Mouse (Mus musculus) gastrocnemius, adult 2 months (tissue): ENCODE data around the gene Nuf2. TPM values are rescaled to one million over a fixed set of nuclear protein-coding genes. Genes with fewer than 3 reads are reported as not detected.
"Not testable (repeated sequence)": the region's sequence is repeated elsewhere in the genome, so short reads cannot be mapped to it uniquely, and the experiment has no call there.

Experiments
- DNase-seq: peaks from one replicate; pipeline ENCODE4 v3.0.0; 2022
- H3K27ac ChIP-seq: fragments of 200-600 bp; 2 replicates; pipeline ENCODE4 v1.8.1; 2022; ENCODE audit warnings: mild to moderate bottlenecking
- H3K4me3 ChIP-seq: fragments of 200-600 bp; 2 replicates; pipeline ENCODE4 v1.8.1; 2022; ENCODE audit warnings: mild to moderate bottlenecking, moderate library complexity
- CTCF ChIP-seq: fragments of 200-600 bp; IDR thresholded peaks from 2 replicates; pipeline ENCODE4 v1.8.1; 2022; ENCODE audit warnings: antibody characterized with exemption, mild to moderate bottlenecking, moderate library complexity
- intact Hi-C: fragments of 180-260 bp; cut with DNase I; formaldehyde crosslinking; loops from one replicate; pipeline ENCODE4 v1.15.1; 2025
- total RNA-seq, 2 experiments: library from RNA; stranded (reverse); gene quantifications; 2 replicates each; pipeline ENCODE4 v1.2.3; 2021

The Nuf2 gene
- total RNA-seq, 2 experiments from 2014 or later: not detected

DNA sequence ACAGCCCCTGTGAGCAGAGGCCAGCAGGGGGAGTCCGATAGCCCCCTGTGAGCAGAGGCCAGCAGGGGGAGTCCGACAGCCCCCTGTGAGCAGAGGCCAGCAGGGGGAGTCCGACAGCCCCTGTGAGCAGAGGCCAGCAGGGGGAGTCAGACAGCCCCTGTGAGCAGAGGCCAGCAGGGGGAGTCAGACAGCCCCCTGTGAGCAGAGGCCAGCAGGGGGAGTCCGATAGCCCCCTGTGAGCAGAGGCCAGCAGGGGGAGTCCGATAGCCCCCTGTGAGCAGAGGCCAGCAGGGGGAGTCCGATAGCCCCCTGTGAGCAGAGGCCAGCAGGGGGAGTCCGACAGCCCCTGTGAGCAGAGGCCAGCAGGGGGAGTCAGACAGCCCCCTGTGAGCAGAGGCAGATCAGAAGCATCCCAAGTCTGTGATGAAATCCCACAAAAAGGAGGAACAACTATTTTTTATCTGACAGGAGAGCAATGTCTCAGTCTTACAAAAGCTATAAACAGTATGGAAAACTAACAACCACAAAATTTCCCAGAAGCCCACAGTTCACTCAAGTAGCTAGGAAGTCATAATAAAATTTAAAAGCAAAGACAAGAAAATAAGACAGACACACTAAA, 13.3 kb downstream of the Nuf2 start:
- TF ChIP-seq CTCF: peak; percentile 41
- H3K27ac ChIP-seq, H3K4me3 ChIP-seq, intact Hi-C loops, DNase-seq: not testable (repeated sequence)

DNA sequence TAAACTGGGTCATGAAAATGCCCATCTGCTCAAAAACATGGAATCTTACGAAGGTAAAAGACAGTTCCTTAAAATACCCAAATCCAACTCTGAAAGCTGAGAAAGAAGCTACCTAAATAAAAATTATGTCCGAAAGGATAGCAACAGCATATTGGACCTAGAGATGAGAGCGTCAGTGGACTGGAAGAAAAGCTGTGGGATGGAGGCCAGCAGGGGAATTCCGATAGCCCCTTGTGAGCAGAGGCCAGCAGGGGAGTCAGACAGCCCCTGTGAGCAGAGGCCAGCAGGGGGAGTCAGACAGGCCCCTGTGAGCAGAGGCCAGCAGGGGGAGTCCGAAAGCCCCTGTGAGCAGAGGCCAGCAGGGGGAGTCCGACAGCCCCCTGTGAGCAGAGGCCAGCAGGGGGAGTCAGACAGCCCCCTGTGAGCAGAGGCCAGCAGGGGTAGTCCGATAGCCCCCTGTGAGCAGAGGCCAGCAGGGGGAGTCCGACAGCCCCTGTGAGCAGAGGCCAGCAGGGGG, 13.8 kb downstream of the Nuf2 start:
- intact Hi-C loops: no loop called here
- no peak for TF ChIP-seq CTCF
- Histone ChIP-seq H3K27ac (no peak overlapping the region), H3K4me3 (no peak overlapping the region)
- no peak for DNase-seq

DNA sequence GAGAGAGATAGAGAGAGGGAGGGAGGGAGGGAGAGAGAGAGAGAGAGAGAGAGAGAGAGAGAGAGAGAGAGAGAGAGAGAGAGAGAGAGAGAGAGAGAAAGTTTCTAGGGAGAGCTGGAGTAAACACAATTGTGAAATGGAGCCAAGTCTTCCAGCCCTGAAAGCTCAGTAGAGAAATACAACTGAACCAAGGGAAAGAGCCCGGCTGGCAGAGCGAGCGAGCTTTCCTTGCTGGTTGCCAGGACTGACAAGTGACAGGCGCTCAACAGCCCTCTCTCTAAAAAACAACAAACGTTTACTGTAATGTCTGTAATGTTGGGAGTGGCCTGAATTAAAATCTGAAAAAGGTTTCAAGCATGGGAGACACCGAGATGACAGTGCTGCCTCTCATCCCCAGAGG, 24.9 kb downstream of the Nuf2 start:
- intact Hi-C loops: no loop called here
- DNase-seq: no peak
- Histone ChIP-seq H3K27ac (no peak overlapping the region), H3K4me3 (no peak overlapping the region)
- no peak for TF ChIP-seq CTCF

DNA sequence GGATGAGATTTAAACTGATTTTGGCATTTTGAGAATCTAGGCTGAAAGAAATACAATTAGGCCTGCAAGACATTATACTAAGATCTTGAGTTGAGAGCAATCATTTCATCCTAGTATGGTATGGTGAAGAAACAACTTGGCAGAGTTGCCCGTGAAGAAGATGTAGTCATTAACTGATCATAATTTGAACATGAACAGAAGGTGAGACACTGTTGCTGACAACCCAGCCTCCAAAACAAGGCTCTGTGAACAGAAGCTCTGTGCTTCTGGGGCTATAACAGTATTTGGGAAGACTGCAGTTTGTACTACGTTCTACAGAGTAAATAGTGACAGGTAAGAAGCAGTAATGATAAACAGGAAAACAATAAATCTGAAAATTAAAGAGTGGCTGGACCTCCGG, 28.4 kb downstream of the Nuf2 start:
- TF ChIP-seq CTCF: no peak
- intact Hi-C loops: no loop called here
- H3K27ac ChIP-seq: no peak overlapping the region

DNA sequence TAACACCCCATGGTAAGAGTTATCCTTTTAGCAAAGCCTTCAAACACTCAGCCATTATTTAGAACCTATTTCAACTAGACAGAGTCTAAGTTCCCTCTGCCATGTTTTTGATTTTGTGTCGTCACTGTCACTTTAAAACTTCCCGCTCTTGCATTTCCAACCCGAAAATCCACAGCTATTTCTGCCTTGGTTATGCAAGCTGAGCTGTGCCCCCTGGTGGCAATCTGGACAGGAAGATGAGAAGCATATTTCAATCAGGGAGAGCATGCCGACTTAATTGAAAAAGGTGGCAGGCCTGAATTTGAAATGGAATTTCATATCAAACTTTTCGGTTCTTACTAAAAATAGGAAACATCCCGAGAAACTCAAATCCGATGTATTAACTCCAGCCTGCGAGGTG, 35.6 kb downstream of the Nuf2 start:
- Histone ChIP-seq H3K4me3 (no peak overlapping the region), H3K27ac (no peak overlapping the region)
- TF ChIP-seq CTCF: peak; percentile 51
- DNase-seq: no peak
- intact Hi-C loops: no loop called here

More for the DNA sequence above, 28.4 kb downstream of the Nuf2 start:
- no peak for DNase-seq
- no peak overlapping the region for H3K4me3 ChIP-seq

DNA sequence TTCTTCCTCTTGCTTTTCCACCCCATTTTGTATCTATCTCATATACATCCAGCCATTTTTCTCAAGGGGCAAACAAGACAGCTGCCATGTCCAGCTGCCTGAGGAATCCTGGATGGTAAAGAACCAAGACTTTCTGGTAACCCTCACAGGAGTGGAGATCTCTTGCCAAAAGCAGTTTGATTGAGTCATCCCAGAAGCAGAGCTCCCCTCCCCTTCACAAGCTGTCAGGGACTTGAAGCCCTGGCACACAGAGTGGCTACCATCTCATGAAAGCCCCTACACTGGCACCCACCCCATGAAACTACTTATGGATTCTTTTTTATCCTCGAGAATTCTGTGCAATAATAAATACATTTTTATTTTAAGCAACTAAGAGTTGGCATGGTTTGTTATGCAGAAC, 39.7 kb downstream of the Nuf2 start:
- TF ChIP-seq CTCF: no peak
- Histone ChIP-seq H3K27ac (no peak overlapping the region), H3K4me3 (no peak overlapping the region)
- intact Hi-C loops: no loop called here
- no peak for DNase-seq

DNA sequence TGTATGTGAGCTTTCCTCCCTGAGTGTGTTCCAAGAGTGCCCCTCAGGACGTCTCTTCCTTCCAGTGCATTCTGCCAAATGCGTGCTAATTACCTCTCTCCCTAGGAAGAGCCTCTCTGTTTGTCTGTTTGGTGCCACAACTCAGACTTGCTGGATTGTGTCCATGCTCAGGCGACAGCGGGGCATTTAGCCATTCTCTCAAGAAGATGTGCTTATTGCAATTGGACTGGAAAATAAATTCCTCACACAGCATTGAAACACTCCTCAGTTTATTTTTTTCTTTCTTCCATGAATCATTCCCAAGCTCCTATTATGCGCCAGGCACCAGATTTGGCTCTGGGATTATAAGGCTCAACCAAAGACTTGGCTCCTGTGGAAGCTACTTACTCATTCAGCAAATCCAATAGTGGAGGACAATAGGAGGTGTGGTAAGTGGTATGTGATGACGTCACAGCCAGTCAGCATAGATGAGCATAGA, 45.8 kb downstream of the Nuf2 start:
- no peak for DNase-seq
- H3K27ac ChIP-seq: no peak overlapping the region
- no peak for TF ChIP-seq CTCF
- no peak overlapping the region for H3K4me3 ChIP-seq
- intact Hi-C loops: no loop called here

DNA sequence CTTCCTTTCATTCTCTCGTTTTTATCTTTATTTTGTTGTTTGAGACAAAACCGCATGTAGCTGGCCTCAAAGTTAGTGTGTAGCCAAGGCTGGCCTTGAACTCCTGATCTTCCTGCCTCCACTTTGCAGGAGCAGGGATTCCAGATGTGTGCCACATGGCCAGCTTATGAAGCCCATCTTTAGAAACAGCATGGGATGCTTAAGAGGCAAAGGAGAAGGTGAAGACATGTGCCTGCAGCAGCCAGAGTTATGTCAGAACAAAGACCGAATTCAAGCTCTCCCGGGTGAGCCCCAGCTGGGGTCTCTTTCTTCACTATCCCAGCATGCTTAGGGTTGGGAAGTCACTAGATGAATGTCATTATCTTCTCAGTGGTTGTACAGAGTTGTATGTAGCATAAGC, 46.7 kb downstream of the Nuf2 start:
- Histone ChIP-seq H3K27ac (no peak overlapping the region), H3K4me3 (no peak overlapping the region)
- TF ChIP-seq CTCF: no peak
- intact Hi-C loops: no loop called here
- DNase-seq: no peak

DNA sequence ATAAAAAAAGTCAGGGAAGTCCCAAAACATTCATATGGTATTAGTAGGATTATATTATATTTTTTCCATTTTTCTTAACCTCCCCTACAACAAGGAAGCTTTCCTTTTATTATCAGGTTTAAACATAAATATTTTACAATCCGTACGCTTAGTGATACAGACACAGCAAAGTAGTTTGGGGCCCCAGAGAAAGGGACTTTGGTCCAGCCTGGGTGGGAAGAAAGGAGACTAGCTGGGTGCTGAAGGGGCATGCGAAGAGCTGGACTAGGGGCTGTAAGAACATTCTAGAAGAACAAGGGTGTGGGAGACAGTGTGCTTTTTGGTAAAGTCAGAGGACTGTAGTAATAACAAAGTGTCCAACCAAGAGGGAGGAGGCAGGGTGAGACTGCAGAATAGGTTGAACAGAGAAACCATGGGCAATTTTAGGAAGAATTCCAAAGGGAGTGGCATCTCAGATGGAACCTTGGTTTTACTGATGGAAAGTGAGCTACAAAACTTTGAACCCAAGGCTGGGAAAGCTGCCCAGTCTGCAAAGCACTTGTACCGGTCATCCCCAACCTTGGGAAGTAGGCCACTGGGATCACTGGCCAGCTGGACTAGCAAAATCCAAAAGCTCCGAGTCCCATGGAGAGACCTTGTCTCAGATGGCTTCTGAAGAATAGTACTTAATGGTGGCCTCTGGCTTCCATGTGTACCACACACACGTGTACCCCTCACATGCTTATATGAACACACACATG, 48.5 kb downstream of the Nuf2 start:
- intact Hi-C loops: no loop called here
- H3K27ac ChIP-seq: no peak overlapping the region
- no peak overlapping the region for H3K4me3 ChIP-seq
- no peak for DNase-seq
- no peak for TF ChIP-seq CTCF

DNA sequence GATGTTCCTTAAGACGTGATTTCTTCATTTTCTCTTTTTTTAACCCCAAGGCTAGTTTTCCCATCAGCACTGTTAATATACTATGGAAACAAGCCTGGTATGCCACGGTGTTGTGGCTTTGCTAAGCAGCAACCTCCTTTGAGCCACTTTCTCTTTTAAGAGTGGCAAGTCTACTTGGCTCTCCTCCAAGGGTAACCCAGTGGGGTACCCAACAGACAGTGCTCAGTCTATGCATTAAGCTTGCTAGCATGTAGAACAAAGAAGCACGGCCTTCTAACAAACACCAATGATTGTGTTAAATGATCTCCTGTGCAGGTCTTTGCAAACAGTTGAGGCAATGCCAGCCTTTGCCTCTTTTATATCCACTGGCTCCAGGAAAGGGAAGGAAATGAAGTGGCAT, 60.1 kb downstream of the Nuf2 start:
- Histone ChIP-seq H3K4me3 (no peak overlapping the region), H3K27ac (no peak overlapping the region)
- intact Hi-C loops: no loop called here
- DNase-seq: no peak
- no peak for TF ChIP-seq CTCF

DNA sequence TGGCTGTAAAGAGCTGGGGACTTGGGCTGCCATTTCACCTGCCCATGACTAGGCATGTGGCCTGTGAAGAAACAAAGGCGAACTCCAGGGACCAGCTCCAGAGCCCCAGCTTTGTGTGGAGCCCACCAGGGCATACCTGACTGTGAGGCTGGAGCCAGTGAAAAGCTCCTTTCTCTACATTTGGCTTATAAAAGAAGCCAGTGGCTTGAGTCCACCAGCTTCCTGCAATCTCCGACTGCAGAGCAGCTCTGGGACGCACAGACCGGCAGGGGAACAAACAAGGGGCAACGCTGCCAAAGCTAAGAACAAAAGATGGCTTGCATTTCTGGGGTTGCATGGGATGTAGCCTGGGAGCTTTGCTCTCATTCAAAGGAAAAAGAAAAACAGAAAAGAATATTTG, 63.5 kb downstream of the Nuf2 start:
- Histone ChIP-seq H3K4me3 (no peak overlapping the region), H3K27ac (no peak overlapping the region)
- TF ChIP-seq CTCF: no peak
- intact Hi-C loops: no loop called here
- no peak for DNase-seq

DNA sequence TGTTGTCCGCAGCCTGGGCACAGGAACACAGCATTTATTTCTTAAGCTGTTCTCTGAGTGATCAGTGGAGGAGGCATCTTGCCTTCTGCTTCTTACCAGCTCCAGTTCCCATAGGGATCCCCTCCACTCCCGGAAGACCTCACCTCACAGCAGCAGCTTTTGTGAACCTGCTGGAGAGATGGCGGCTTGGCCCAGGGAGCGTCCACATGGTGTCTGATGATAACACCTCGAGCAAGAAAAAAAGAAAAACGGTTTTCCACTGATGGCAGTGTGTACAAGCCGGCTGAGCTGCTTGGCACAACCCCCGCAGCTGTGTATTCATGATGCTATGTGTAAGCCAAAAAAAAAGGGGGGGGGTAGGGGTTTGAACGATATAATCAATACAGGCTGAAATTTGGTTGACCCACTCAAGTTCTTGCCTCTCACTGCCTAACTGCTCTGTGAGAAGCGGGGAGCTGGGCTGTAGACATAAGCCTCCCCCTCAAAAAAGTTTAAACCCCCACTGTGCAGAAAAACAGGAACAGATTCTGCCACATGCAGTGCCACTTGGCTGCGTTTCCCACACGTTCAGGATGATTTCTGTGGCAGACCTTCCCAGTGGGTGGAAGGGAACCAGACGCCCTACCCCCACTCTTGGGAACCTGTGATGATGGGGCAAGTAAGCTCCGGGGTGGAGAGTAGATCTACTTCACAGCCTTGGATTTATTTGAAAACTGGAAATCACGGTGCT, 68.7 kb downstream of the Nuf2 start:
- Histone ChIP-seq H3K4me3 (no peak overlapping the region), H3K27ac (no peak overlapping the region)
- no peak for DNase-seq
- TF ChIP-seq CTCF: no peak
- intact Hi-C loops: no loop called here

DNA sequence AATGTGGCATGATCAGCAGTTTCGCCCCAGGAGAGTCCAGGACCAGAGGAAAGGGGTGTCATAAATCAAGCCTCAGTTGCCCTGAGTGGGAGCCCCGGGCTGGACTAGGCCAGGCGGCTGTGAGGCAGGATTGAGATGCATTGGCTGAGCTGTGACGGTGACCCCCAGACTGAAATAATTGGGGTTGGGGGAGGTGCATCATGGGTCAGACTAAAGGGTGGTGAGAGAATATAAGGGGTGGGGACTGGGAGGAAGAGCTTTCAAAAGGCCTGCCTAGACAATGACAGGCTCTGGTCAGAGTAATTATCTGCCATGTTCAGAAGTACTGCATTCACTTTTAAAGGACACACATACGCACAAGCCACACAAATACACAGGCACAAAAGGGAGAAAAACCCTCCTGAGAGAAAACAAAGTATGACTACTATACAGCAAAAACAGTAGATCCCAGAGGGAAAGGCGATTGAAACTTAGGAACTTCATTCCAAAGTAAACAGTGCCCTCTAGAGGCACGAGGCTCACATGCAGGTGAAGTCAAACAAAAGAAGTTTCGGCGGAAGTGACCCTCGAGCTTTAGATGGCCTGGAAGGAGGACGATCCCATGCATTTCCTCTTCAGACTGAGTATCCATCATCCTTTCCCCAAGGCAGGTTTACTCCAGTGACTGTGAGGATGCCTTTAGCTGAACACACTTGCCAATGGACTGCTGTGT, 72.0 kb downstream of the Nuf2 start:
- peak; percentile 38 for DNase-seq
- TF ChIP-seq CTCF: peak; percentile 90

More for the DNA sequence above, 72.0 kb downstream of the Nuf2 start:
- intact Hi-C loops: loop anchor here (1.0 kb wide), 1 partner anchor 1517 kb away; no protein-coding TSS in a partner anchor
- Histone ChIP-seq H3K27ac (no peak overlapping the region), H3K4me3 (peak overlapping the region; percentile 52)

Other genes with a start within 250 kb of the Nuf2 start
- gene Rgs5, start 124.0 kb upstream of the Nuf2 start, total RNA-seq: 100 to 1,000 TPM; 144 to 178 TPM
- 1 to 10 TPM; 5.1 to 6.0 TPM for gene Rgs4, start 216.2 kb upstream of the Nuf2 start, total RNA-seq